Mouse (Mus musculus) neural tube, embryonic 13.5 days (tissue): Measurements from ENCODE around the gene St7. TPM values are rescaled to one million over a fixed set of nuclear protein-coding genes. Genes with fewer than 3 reads are reported as not detected.
A peak's percentile ranks its signal among the peaks of the same experiment; 100 is the strongest.

Experiments used
- ATAC-seq: fragments of 200-750 bp; cut with Nextera tagmentation; 2 replicates; pipeline ENCODE4 v1.8.0; 2017; ENCODE audit warnings: low read depth, mild to moderate bottlenecking, moderate TSS enrichment, moderate library complexity
- H3K27ac ChIP-seq: fragments of 300-500 bp; sonication (generic); replicated peaks from 2 replicates; pipeline ENCODE4 v1.5.1; 2015; ENCODE audit warnings: moderate library complexity, mild to moderate bottlenecking, inconsistent platforms
- H3K27me3 ChIP-seq: fragments of 300-500 bp; sonication (generic); 2 replicates; pipeline ENCODE4 v1.6.1; 2015; ENCODE audit warnings: mild to moderate bottlenecking, inconsistent platforms
- H3K36me3 ChIP-seq: fragments of 300-500 bp; sonication (generic); 2 replicates; pipeline ENCODE4 v1.6.1; 2015; ENCODE audit warnings: mild to moderate bottlenecking, inconsistent platforms
- H3K4me1 ChIP-seq: fragments of 300-500 bp; sonication (generic); replicated peaks from 2 replicates; pipeline ENCODE4 v1.6.1; 2015; ENCODE audit warnings: inconsistent platforms
- H3K4me2 ChIP-seq: fragments of 300-500 bp; sonication (generic); 2 replicates; pipeline ENCODE4 v1.6.1; 2015; ENCODE audit warnings: inconsistent platforms, mild to moderate bottlenecking, moderate library complexity
- H3K4me3 ChIP-seq: fragments of 300-500 bp; sonication (generic); 2 replicates; pipeline ENCODE4 v1.5.1; 2015; ENCODE audit warnings: mild to moderate bottlenecking, inconsistent platforms
- H3K9ac ChIP-seq: fragments of 300-500 bp; sonication (generic); 2 replicates; pipeline ENCODE4 v1.6.1; 2015; ENCODE audit warnings: moderate library complexity, mild to moderate bottlenecking, inconsistent platforms
- H3K9me3 ChIP-seq: fragments of 300-500 bp; sonication (generic); 2 replicates; pipeline ENCODE4 v1.6.1; 2016; ENCODE audit warnings: inconsistent platforms
- WGBS: fragments of 180-500 bp; shearing (Covaris S2); methylation state at CpG from one replicate; pipeline ENCODE4 v1.1.7; 2015; 5-methylcytosine and 5-hydroxymethylcytosine counted together
- polyA plus RNA-seq: library from polyadenylated mRNA; unstranded; fragments of >200 nt; fragmentation: Nextera tagmentation; extraction: Ambion mirVana; gene quantifications from 2 replicates; pipeline ENCODE4 v1.2.1, GENCODE M21; 2015

The St7 gene
- polyA plus RNA-seq, 1 experiment from 2014 or later: 56.9 TPM

DNA sequence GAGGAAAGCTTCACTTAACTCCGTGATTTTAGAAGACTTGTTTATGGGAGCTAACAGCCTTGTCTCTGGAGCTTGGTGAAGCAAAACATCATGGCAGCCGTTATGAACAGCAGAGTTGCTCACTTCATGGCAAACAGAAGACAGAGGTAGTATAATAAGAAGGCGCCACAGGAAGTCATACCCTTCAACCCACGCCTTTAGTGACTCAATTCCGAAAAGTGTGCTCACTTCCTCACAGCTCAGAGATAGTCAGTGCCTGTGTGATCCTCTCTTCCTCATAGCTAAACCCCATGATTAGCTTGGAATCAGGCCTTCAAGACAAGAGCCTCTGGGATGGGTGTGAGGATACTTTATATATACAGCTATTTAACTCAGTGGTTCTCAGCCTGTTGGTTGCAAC is 108.0 kb downstream of the St7 start:
- H3K27ac ChIP-seq: no peak overlapping the region
- no peaks in the 10 kb centered on the region for H3K27me3 ChIP-seq
- H3K36me3 ChIP-seq: no peaks in the 10 kb centered on the region
- no peaks in the 10 kb centered on the region for H3K9me3 ChIP-seq
- H3K4me1 ChIP-seq: peaks cover 17% of the 10 kb centered on the region
- no peak overlapping the region for H3K9ac ChIP-seq
- ATAC-seq: no peak
- no peak overlapping the region for H3K4me3 ChIP-seq
- whole genome bisulfite sequencing: 70% methylated on average over 5 of the region's 5 CpGs
- no peak overlapping the region for H3K4me2 ChIP-seq

DNA sequence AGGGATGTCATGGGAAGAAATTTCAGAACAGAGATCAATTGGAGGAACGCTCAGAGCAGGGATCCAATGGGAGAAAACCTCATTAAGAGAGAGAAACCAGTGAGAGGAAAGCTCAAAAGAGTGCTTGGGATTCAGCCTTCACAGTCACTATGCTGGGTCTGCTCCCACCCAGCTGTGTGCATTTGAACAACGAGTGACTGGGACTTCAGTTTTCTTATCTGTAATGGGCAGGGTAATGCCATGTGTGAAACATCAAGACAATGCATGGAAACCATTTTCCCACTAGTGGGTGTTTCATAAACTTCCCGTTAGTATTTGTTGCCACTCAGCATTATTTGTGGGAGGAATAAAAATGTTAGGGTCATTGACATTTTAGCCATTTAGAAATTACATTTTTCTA is 111.7 kb downstream of the St7 start:
- Histone ChIP-seq H3K27ac (no peak overlapping the region), H3K9ac (no peak overlapping the region), H3K4me3 (no peak overlapping the region), H3K36me3 (no peaks in the 10 kb centered on the region), H3K27me3 (no peaks in the 10 kb centered on the region), H3K9me3 (no peaks in the 10 kb centered on the region), H3K4me1 (peaks cover 12% of the 10 kb centered on the region), H3K4me2 (no peak overlapping the region)
- ATAC-seq: no peak
- WGBS: 75% methylated on average over 3 of the region's 3 CpGs

DNA sequence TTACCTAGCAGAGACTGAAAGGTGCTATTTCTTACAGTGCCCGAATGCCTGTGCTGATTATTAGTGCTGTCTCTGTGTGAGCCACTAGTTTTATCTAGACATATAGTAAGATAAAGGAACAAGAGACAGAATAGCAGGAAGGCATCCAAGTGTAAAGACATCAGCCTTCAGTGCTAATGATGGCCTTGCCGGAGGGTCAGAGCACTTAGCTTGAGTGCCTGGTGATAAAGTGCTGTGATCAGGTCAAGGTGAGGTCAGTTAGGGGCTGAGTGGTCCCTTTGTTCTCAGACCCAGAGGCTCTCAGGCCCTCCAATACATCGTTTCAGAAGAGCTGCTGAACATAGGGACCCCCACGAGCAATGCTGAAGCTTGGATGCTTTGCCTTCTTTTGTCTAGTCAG is 113.8 kb downstream of the St7 start:
- ATAC-seq: 0 out of 2 replicates have a peak, but pooled peaks have one; percentile 32

DNA sequence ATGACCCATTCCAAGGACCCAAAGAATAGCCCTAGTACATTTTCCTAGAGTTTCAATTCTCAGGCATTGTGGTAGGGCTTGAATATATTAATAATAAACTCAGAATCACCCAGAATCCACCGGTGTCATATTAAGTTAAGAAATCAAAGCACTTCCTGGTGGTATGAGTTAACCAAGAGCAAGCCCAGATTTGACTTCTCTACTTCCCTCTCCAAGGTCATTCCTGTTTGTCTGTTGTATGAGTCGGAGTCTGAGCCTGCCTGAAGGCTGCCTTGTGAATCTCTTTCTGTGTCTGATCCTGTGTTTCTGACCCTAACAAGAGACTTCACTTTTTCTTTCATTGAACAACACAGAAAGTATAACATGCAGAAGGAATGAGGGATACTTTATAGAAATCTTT is 118.3 kb downstream of the St7 start:
- Histone ChIP-seq H3K9me3 (no peaks in the 10 kb centered on the region), H3K9ac (no peak overlapping the region), H3K4me1 (peaks cover 17% of the 10 kb centered on the region), H3K4me3 (no peak overlapping the region), H3K27ac (no peak overlapping the region), H3K27me3 (no peaks in the 10 kb centered on the region), H3K4me2 (no peak overlapping the region), H3K36me3 (no peaks in the 10 kb centered on the region)
- no peak for ATAC-seq
- WGBS: 88% methylated on average over 2 of the region's 2 CpGs

More for the DNA sequence above, 113.8 kb downstream of the St7 start:
- peaks cover 12% of the 10 kb centered on the region for H3K4me1 ChIP-seq
- H3K27ac ChIP-seq: 0 out of 2 replicates have a peak overlapping the region, but pooled peaks have one; percentile 14
- no peaks in the 10 kb centered on the region for H3K36me3 ChIP-seq
- 7% methylated on average over 4 of the region's 4 CpGs for WGBS
- H3K4me3 ChIP-seq: no peak overlapping the region
- no peaks in the 10 kb centered on the region for H3K27me3 ChIP-seq
- H3K9me3 ChIP-seq: no peaks in the 10 kb centered on the region
- H3K9ac ChIP-seq: no peak overlapping the region
- H3K4me2 ChIP-seq: no peak overlapping the region

DNA sequence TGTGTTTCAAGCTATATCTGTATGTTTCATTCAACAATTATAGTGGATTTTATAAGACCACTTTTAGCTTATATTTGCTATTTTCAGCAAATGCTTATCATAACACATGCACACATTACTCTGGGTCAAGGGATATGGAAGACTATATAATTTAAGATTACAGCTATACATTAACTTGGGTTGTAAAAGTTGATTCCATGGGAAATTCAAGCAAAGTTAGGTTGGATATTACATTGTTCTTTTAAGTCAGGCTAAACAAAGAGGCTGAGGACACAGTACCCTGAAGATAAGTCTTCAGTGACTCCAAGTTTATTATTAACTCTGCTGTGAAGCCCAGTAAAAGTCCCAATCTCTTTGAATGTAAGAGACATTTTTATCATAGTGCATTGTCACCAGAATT is 118.8 kb downstream of the St7 start:
- H3K4me3 ChIP-seq: no peak overlapping the region
- no peaks in the 10 kb centered on the region for H3K36me3 ChIP-seq
- peaks cover 15% of the 10 kb centered on the region for H3K4me1 ChIP-seq
- no peaks in the 10 kb centered on the region for H3K27me3 ChIP-seq
- ATAC-seq: no peak
- no peak overlapping the region for H3K27ac ChIP-seq
- H3K9me3 ChIP-seq: no peaks in the 10 kb centered on the region
- no peak overlapping the region for H3K9ac ChIP-seq
- no peak overlapping the region for H3K4me2 ChIP-seq

DNA sequence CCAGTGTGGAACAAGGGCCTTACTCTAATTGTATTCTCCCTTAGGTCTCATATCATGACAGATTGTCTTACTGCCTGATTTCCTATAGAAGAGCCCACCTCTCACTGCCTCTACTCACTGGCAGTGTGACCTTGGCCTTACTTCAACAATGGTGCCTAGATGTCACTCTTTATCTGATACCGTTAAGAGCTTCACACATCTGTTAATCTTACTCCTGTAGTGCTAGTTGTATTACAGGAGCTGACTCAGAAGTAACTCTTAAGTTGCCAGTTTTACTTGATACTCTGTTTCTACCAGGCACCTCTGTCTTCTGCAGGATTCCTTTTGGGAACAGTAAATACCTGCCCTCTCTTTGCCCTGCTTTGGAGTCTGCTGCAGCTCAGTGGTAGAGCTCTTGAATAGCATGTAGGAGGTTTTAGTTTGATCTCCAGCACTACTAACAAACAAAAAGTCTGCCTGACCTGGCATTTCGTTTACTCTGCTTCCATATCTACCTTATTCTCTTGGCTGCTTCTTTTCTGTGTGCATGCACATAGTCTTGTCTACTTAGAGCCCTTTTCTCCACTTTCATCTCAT is 121.4 kb downstream of the St7 start:
- WGBS: 59% methylated on average over 2 of the region's 2 CpGs
- Histone ChIP-seq H3K4me2 (no peak overlapping the region), H3K4me1 (peaks cover 19% of the 10 kb centered on the region), H3K27ac (no peak overlapping the region), H3K9me3 (no peaks in the 10 kb centered on the region), H3K4me3 (no peak overlapping the region), H3K36me3 (no peaks in the 10 kb centered on the region), H3K27me3 (no peaks in the 10 kb centered on the region), H3K9ac (no peak overlapping the region)
- ATAC-seq: no peak

DNA sequence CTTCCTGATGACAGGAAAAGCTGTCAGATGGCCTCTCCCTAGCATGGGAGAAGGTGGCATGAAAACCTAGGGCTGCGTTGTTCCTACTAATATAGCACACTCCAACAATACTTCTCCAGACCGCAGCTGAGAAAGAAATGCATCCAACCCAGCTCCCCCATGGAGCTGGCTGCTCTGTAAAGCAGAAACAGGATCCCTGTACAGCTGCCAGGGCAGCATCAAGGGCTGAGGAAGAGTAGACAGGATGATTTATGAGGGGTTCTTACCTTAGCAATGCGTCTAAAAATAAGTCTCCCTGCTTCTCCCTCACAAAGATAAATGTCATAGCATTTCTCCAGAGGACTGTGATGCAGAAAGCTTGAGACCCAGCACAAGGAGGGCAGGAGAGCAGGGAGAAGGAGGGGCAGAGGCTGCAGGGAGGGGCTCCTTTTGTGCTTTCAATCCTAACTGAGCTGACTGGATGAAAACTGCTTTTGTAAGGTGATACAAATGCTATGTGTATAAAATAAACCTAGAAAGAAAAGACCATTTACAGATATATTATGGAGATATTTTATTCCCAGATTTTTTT is 124.2 kb downstream of the St7 start:
- peak; percentile 84 for ATAC-seq
- Histone ChIP-seq H3K4me1 (peaks cover 19% of the 10 kb centered on the region), H3K27ac (peak overlapping the region; percentile 70), H3K4me3 (no peak overlapping the region), H3K9me3 (no peaks in the 10 kb centered on the region), H3K9ac (no peak overlapping the region), H3K27me3 (no peaks in the 10 kb centered on the region), H3K36me3 (peaks cover 13% of the 10 kb centered on the region; the same call in 1 of the 2 replicates), H3K4me2 (0 out of 2 replicates have a peak overlapping the region, but pooled peaks have one; percentile 18)
- 2% methylated on average over 3 of the region's 3 CpGs for WGBS

DNA sequence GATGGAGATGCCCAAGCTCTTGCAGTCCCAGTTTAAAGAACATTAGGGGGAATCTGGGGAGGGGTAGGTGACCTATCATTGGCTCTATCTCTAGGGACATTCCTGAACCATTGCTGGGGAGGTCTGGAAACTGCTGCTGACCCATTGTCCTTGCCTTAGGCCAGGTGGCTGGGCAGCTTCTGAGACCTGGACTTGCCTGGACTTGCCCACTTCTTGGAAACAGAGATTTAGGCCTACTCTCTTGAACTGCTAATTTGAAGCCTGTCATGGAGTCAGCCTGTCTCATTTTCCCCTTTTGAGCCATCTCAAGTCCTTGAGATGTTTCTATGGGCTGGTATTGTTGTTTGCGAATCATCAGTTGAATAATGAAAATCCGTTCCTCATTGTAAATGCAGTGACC is 130.9 kb downstream of the St7 start:
- 94% methylated on average over 2 of the region's 2 CpGs for WGBS
- Histone ChIP-seq H3K4me2 (no peak overlapping the region), H3K9me3 (no peaks in the 10 kb centered on the region), H3K27me3 (no peaks in the 10 kb centered on the region), H3K9ac (no peak overlapping the region), H3K27ac (no peak overlapping the region), H3K4me1 (0 out of 2 replicates have a peak, but pooled peaks cover 3% of the 10 kb centered on the region), H3K4me3 (no peak overlapping the region), H3K36me3 (peaks cover 29% of the 10 kb centered on the region)
- no peak for ATAC-seq

DNA sequence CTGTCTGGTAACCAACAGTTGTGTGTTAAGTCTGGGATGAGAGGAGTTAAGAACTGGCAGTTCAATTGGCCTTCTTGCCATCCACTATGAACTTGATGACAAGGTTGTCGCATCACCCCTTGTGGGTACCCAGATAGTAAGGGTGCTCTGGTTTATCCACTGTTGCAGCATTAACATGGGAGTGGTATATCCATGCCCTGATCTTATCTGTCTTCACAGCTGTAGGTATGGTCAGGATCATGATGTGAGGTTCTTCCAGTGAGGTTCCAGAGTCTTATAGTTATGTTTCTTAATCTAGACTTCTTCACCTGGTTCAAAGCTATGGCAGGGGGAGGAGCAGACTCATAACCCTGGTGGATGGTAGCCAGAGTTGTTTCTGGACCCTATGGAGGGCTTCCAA is 132.0 kb downstream of the St7 start:
- Histone ChIP-seq H3K36me3 (peaks cover 37% of the 10 kb centered on the region), H3K27ac (no peak overlapping the region), H3K4me2 (no peak overlapping the region), H3K27me3 (no peaks in the 10 kb centered on the region), H3K4me3 (no peak overlapping the region), H3K9me3 (no peaks in the 10 kb centered on the region), H3K9ac (no peak overlapping the region), H3K4me1 (0 out of 2 replicates have a peak, but pooled peaks cover 3% of the 10 kb centered on the region)
- ATAC-seq: no peak
- 100% methylated on average over 1 of the region's 1 CpGs for WGBS

DNA sequence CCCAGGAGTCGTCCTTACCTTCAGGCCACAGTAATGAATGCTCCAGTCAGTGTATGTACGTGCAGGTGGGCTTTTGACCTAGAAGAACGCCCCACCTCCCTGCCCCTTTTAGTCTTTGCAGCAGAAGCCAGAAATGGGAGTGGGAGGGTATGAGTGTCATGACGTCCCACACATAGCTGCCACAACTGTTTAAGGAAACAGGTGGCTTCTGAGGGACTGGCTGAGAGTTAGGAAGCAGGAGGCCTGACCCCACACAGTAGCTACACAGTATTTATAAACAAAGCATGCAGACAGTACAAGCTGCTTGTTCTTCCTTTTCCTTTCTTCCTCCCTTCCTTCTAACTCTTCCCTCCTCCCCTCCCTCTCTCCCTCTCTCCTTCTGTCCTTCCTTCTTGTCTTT is 135.6 kb downstream of the St7 start:
- H3K4me1 ChIP-seq: no peaks in the 10 kb centered on the region
- peaks cover 30% of the 10 kb centered on the region for H3K36me3 ChIP-seq
- peaks cover 5% of the 10 kb centered on the region; the same call in 1 of the 2 replicates for H3K9me3 ChIP-seq
- H3K27ac ChIP-seq: no peak overlapping the region
- no peak for ATAC-seq
- no peak overlapping the region for H3K4me3 ChIP-seq
- 87% methylated on average over 4 of the region's 4 CpGs for WGBS
- no peaks in the 10 kb centered on the region for H3K27me3 ChIP-seq
- H3K4me2 ChIP-seq: no peak overlapping the region
- H3K9ac ChIP-seq: no peak overlapping the region

DNA sequence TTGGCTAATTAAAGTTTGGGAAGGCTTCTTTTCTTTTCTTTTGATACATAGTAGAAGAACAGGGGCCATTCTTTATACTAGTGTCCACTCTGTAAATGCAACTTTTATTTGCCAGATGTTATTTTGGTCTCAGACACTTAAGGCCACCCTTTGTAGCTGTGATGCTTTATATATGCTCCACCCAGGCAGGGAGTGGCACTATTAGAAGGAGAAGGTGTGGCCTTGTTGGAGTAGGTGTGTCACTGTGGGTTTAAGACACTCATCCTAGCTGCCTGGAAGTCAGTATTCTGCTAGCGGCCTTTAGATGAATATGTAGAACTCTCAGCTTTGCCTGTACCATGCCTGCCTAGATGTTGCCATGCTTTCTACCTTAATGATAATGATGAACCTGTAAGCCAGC is 137.2 kb downstream of the St7 start:
- Histone ChIP-seq H3K9me3 (peaks cover 5% of the 10 kb centered on the region; the same call in 1 of the 2 replicates), H3K9ac (no peak overlapping the region), H3K27ac (no peak overlapping the region), H3K36me3 (peaks cover 25% of the 10 kb centered on the region), H3K4me3 (no peak overlapping the region), H3K4me1 (no peaks in the 10 kb centered on the region), H3K27me3 (no peaks in the 10 kb centered on the region), H3K4me2 (no peak overlapping the region)
- ATAC-seq: no peak
- WGBS: 94% methylated on average over 1 of the region's 1 CpGs

DNA sequence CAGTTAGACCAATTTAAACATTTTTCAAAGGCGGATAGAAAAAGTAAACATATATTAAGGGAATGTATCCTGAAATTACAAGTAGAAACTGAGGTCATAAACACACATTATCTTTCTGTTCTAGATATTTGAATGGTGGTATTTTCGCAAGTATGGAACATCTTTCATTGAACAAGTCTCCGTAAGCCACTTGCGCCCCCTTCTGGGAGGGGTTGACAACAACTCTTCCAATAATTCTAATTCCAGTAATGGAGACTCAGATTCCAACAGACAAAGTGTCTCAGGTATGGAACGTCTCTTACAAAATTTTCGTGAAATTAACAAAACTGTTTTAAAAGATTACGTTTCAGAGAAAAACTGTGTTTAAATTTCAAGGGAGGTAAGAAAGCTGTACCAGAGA is 141.8 kb downstream of the St7 start:
- Histone ChIP-seq H3K9me3 (peaks cover 5% of the 10 kb centered on the region; the same call in 1 of the 2 replicates), H3K36me3 (peaks cover 9% of the 10 kb centered on the region), H3K27me3 (no peaks in the 10 kb centered on the region), H3K9ac (no peak overlapping the region), H3K4me1 (no peaks in the 10 kb centered on the region), H3K4me3 (no peak overlapping the region), H3K27ac (no peak overlapping the region), H3K4me2 (no peak overlapping the region)
- 42% methylated on average over 7 of the region's 7 CpGs for WGBS
- no peak for ATAC-seq

DNA sequence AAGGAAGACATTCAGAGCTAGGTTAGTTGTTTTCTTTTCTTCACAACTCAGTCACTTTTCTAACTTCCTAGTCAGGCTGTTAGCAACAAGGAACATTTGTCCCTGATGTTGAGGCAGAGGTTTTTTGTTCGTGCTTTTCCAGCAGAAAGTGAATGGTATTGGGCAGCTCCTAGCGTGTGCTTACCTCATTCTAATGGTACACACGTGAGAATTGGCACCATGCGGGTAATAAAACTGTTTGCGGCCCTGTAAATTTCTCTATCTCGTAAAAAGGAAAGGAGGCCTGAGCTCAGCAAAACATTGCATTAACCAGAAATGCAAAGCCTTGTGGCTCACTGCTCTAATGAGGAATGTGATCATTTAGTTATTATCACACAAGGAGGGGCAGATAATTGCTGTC is 143.0 kb downstream of the St7 start:
- WGBS: 58% methylated on average over 6 of the region's 6 CpGs
- ATAC-seq: peak; percentile 47; the same call in 1 of the 2 replicates

More for the DNA sequence above, 143.0 kb downstream of the St7 start:
- Histone ChIP-seq H3K9me3 (no peaks in the 10 kb centered on the region), H3K4me2 (no peak overlapping the region), H3K27me3 (no peaks in the 10 kb centered on the region), H3K9ac (no peak overlapping the region), H3K4me1 (no peaks in the 10 kb centered on the region), H3K27ac (no peak overlapping the region), H3K36me3 (peaks cover 7% of the 10 kb centered on the region), H3K4me3 (no peak overlapping the region)
